ENCODE assay signal across 21 mouse cellular contexts in genomic region chr14:105225790-105226189, GRCm38 (mm10). TPM values are rescaled to one million over a fixed set of nuclear protein-coding genes. Genes with fewer than 3 reads are reported as not detected.
DNase-seq lines count a peak whose midpoint lies in the region; TF ChIP-seq lines count a peak whose summit lies in the region.
"Had no signal": no experiment of that assay in that cellular context is flagged by ENCODE, and none has a peak within 500 bp of the region (broad histone marks: within the 10 kb centered on the region; RNA-seq: fewer than 3 reads in every experiment).

No protein-coding gene starts in this region.

- H3K4me2 ChIP-seq in CH12.LX (ENCODE audit: insufficient read depth, low read depth, poor library complexity, severe bottlenecking), result no peak overlapping the region
- H3K4me2 ChIP-seq: heart, embryonic 15.5 days; liver, embryonic 13.5 days; midbrain, embryonic 12.5 days; neural tube, embryonic 12.5 days had no signal

- in situ Hi-C loops in CH12.LX (cut with MboI; ENCODE audit: low pct_ligation_motif_present, low pct_unique_long_range_greater_than_20kb, low sequenced_read_pairs), result no loop called here

- no peaks in the 10 kb centered on the region for H3K36me3 ChIP-seq in CH12.LX (replicated peaks in 1 of 2; ENCODE audit: control insufficient read depth in 1 of 2, insufficient read depth in 1 of 2, low read length in 1 of 2)
- H3K36me3 ChIP-seq in MEL (ENCODE audit: control insufficient read depth in 1 of 2, insufficient read depth in 2 of 2, low read length in 2 of 2), result no peaks in the 10 kb centered on the region
- H3K36me3 ChIP-seq in splenic B cell, adult 2 months (ENCODE audit: control insufficient read depth, insufficient read depth, low read length, poor library complexity, severe bottlenecking), result no peaks in the 10 kb centered on the region
- H3K36me3 ChIP-seq: forebrain, embryonic 10.5 days; heart, embryonic 15.5 days; liver, embryonic 13.5 days; midbrain, embryonic 12.5 days; neural tube, embryonic 12.5 days had no signal

- dilution Hi-C loops in CH12.LX (cut with MboI; ENCODE audit: extremely low pct_ligation_motif_present, extremely low pct_unique_long_range_greater_than_20kb, low sequenced_read_pairs), result no loop called here

- TF ChIP-seq EP300 in CH12.LX (IDR thresholded peaks at IDR 0.05; ENCODE audit: low read length) (no peak), MEL (IDR thresholded peaks at IDR 0.05; ENCODE audit: low read depth in 1 of 2, low read length in 2 of 2) (no peak)

- TF ChIP-seq CTCF in layer of hippocampus, adult 2 months (conservative IDR thresholded peaks at IDR 0.05), result peak; percentile 44
- TF ChIP-seq CTCF in CH12.LX (conservative IDR thresholded peaks at IDR 0.05 in 1 of 2, IDR thresholded peaks at IDR 0.05 in 1 of 2; ENCODE audit: low read depth in 2 of 2, low read length in 2 of 2), result peak in 1 of 2 experiments; percentile 66; a peak in 2 of 4 replicates
- peak in 2 of 3 experiments; percentile 18 to 52; a peak in 3 of 6 replicates for TF ChIP-seq CTCF in MEL (IDR thresholded peaks at IDR 0.05 in 2 of 3, conservative IDR thresholded peaks at IDR 0.05 in 1 of 3; ENCODE audit: control insufficient read depth in 1 of 3, insufficient read depth in 1 of 3, low read depth in 2 of 3, low read length in 3 of 3, poor library complexity in 1 of 3, severe bottlenecking in 1 of 3)

- no peak overlapping the region for H3K27ac ChIP-seq in layer of hippocampus, adult 2 months
- H3K27ac ChIP-seq in CH12.LX (ENCODE audit: insufficient read depth, low read depth), result no peak overlapping the region
- H3K27ac ChIP-seq in MEL (ENCODE audit: control insufficient read depth, low read depth, low read length), result no peak overlapping the region
- H3K27ac ChIP-seq: forebrain, embryonic 10.5 days; heart, embryonic 15.5 days; liver, embryonic 13.5 days; midbrain, embryonic 12.5 days; neural tube, embryonic 12.5 days had no signal

- no peak for DNase-seq in layer of hippocampus, adult 2 months (ENCODE audit: low spot score in 2 of 2)
- no peak for DNase-seq in layer of hippocampus, adult 9-11 months
- DNase-seq in CH12.LX (ENCODE audit: extremely low read depth), result no peak
- DNase-seq in MEL (ENCODE audit: low read depth, low spot score), result peak; percentile 12
- DNase-seq in splenic B cell, adult 2 months (ENCODE audit: low read depth, low spot score), result peak; percentile 3
- no peak for DNase-seq in cerebellum, postnatal 10 days
- no peak for DNase-seq in B cell, adult 2 months
- DNase-seq: adrenal gland, postnatal 25 days; cerebellum, adult 11-12 months; cerebellum, postnatal 36 days; gastrocnemius, postnatal 10 days; heart, adult 11 months; kidney, adult 2 months; kidney, postnatal 25 days; liver, embryonic 13.5 days; lung, postnatal 10 days; thymus, adult 18-20 months had no signal

- TF ChIP-seq RAD21 in CH12.LX (IDR thresholded peaks at IDR 0.05; ENCODE audit: low read depth, low read length) (peak; percentile 12), MEL (IDR thresholded peaks at IDR 0.05; ENCODE audit: low read depth, low read length) (peak; percentile 27)

- H3K9me3 ChIP-seq in CH12.LX (replicated peaks; ENCODE audit: low read length) (no peaks in the 10 kb centered on the region), MEL (replicated peaks; ENCODE audit: insufficient read depth, low read length) (no peaks in the 10 kb centered on the region)
- H3K9me3 ChIP-seq: forebrain, embryonic 10.5 days; heart, embryonic 15.5 days; liver, embryonic 13.5 days; midbrain, embryonic 12.5 days; neural tube, embryonic 12.5 days had no signal

- TF ChIP-seq POLR2A in CH12.LX (IDR thresholded peaks at IDR 0.05; ENCODE audit: low read depth, low read length), result no peak
- TF ChIP-seq POLR2A in MEL (IDR thresholded peaks at IDR 0.05; ENCODE audit: control insufficient read depth in 1 of 2, insufficient read depth in 1 of 2, low read depth in 1 of 2, low read length in 2 of 2, poor library complexity in 1 of 2), result no peak

- H3K27me3 ChIP-seq in CH12.LX (replicated peaks) (no peaks in the 10 kb centered on the region), MEL (ENCODE audit: control insufficient read depth in 1 of 2, insufficient read depth in 2 of 2, low read length in 2 of 2) (no peaks in the 10 kb centered on the region)
- no peaks in the 10 kb centered on the region for H3K27me3 ChIP-seq in splenic B cell, adult 2 months (ENCODE audit: control insufficient read depth, insufficient read depth, low read length, poor library complexity, severe bottlenecking)
- H3K27me3 ChIP-seq: heart, embryonic 15.5 days; liver, embryonic 13.5 days; midbrain, embryonic 12.5 days; neural tube, embryonic 12.5 days had no signal

- H3K4me1 ChIP-seq in CH12.LX (ENCODE audit: control insufficient read depth in 1 of 2, insufficient read depth in 2 of 2) (peaks cover 4 to 7% of the 10 kb centered on the region in 2 experiments; a peak in 2 of 4 replicates), MEL (ENCODE audit: control insufficient read depth in 1 of 2, insufficient read depth in 2 of 2, low read length in 2 of 2) (peaks cover 0 to 2% of the 10 kb centered on the region in 2 experiments; a peak in 1 of 4 replicates)
- H3K4me1 ChIP-seq: forebrain, embryonic 10.5 days; heart, embryonic 15.5 days; liver, embryonic 13.5 days; midbrain, embryonic 12.5 days; neural tube, embryonic 12.5 days had no signal

- H3K79me2 ChIP-seq in CH12.LX (replicated peaks; ENCODE audit: control insufficient read depth, extremely low read depth, insufficient read depth, poor library complexity, severe bottlenecking), result no peaks in the 10 kb centered on the region
- no peaks in the 10 kb centered on the region for H3K79me2 ChIP-seq in MEL (ENCODE audit: control insufficient read depth, insufficient read depth, low read length, poor library complexity)

- H3K9ac ChIP-seq in CH12.LX (ENCODE audit: insufficient read depth, low read depth) (no peak overlapping the region), MEL (ENCODE audit: control insufficient read depth, low read depth, low read length, poor library complexity, severe bottlenecking) (no peak overlapping the region)
- H3K9ac ChIP-seq: heart, embryonic 15.5 days; liver, embryonic 13.5 days; midbrain, embryonic 12.5 days; neural tube, embryonic 12.5 days had no signal

- H3K4me3 ChIP-seq in layer of hippocampus, adult 2 months, result no peak overlapping the region
- H3K4me3 ChIP-seq in CH12.LX (replicated peaks in 1 of 3; ENCODE audit: low read depth in 2 of 3, low read length in 2 of 3, poor library complexity in 1 of 3) (no peak overlapping the region), MEL (ENCODE audit: control insufficient read depth in 1 of 2, insufficient read depth in 1 of 2, low read depth in 2 of 2, low read length in 2 of 2) (no peak overlapping the region)
- H3K4me3 ChIP-seq: forebrain, embryonic 10.5 days; heart, embryonic 15.5 days; liver, embryonic 13.5 days; midbrain, embryonic 12.5 days; neural tube, embryonic 12.5 days had no signal

TF ChIP-seq in CH12.LX, 34 proteins besides CTCF, POLR2A, EP300 and RAD21:
- no peak for TF ChIP-seq USF1 (IDR thresholded peaks at IDR 0.05; ENCODE audit: low read depth, low read length)
- TF ChIP-seq SMC3 (IDR thresholded peaks at IDR 0.05; ENCODE audit: low read depth, low read length), result peak; percentile 27; the same call in 1 of the 2 replicates
- no peak for TF ChIP-seq MEF2A (IDR thresholded peaks at IDR 0.05; ENCODE audit: borderline replicate concordance, low read depth, low read length)
- no peak for TF ChIP-seq ETS1 (conservative IDR thresholded peaks at IDR 0.05; ENCODE audit: low read depth, low read length)

TF ChIP-seq in MEL, 35 proteins besides CTCF, POLR2A, EP300 and RAD21 (continues in another document):
- TF ChIP-seq KAT2A (conservative IDR thresholded peaks at IDR 0.05; ENCODE audit: low read depth, low read length) (no peak), MYC (IDR thresholded peaks at IDR 0.05; ENCODE audit: low read depth, low read length) (0 out of 2 replicates have a peak, but pooled peaks have one; percentile 34), TBP (IDR thresholded peaks at IDR 0.05; ENCODE audit: low read depth, low read length) (no peak), SMC3 (IDR thresholded peaks at IDR 0.05; ENCODE audit: low read depth, low read length) (peak; percentile 26; the same call in 1 of the 2 replicates), ELF1 (IDR thresholded peaks at IDR 0.05; ENCODE audit: low read depth, low read length) (no peak), HCFC1 (IDR thresholded peaks at IDR 0.05; ENCODE audit: low read depth, low read length) (no peak), MXI1 (IDR thresholded peaks at IDR 0.05; ENCODE audit: low read depth, low read length) (no peak), MYB (IDR thresholded peaks at IDR 0.05; ENCODE audit: low read depth, low read length) (no peak), MEF2A (IDR thresholded peaks at IDR 0.05; ENCODE audit: extremely low read depth, insufficient replicate concordance, low read depth, low read length, poor library complexity, severe bottlenecking) (no peak), MAX (IDR thresholded peaks at IDR 0.05; ENCODE audit: low read length) (no peak), ZKSCAN1 (IDR thresholded peaks at IDR 0.05; ENCODE audit: low read depth, low read length) (no peak), CHD2 (IDR thresholded peaks at IDR 0.05; ENCODE audit: low read length) (no peak), USF2 (IDR thresholded peaks at IDR 0.05; ENCODE audit: borderline replicate concordance in 1 of 2, insufficient read depth in 1 of 2, low read depth in 1 of 2, low read length in 2 of 2) (no peak), GATA1 (IDR thresholded peaks at IDR 0.05; ENCODE audit: low read depth, low read length) (no peak), MAZ (IDR thresholded peaks at IDR 0.05; ENCODE audit: low read depth, low read length) (no peak), CHD1 (IDR thresholded peaks at IDR 0.05; ENCODE audit: low read depth, low read length) (no peak), BHLHE40 (IDR thresholded peaks at IDR 0.05; ENCODE audit: borderline replicate concordance, low read depth, low read length) (no peak)

RNA-seq across cellular contexts. Expression of gene Ndfip2, which starts 32.6 kb away (rescaled TPM):
- total RNA-seq in layer of hippocampus, adult 2 months (2021), result 10 to 100 TPM; 80.1 to 82.4 TPM
- total RNA-seq in CH12.LX (2012; rRNA removed) (12.6 and 14.1 TPM in 2 replicates), CH12.LX (2014; rRNA removed) (49.4 and 49.6 TPM in 2 replicates), MEL (2012; rRNA removed) (13.7 and 16.6 TPM in 2 replicates)
- polyA plus RNA-seq in CH12.LX (2012; ENCODE audit: insufficient read length, low read depth) (18.0 and 19.0 TPM in 2 replicates), MEL (2012; ENCODE audit: insufficient read depth in 1 of 2, insufficient read length in 2 of 2, low read depth in 1 of 2, low replicate concordance in 2 of 2, missing spikeins in 1 of 2) (10 to 100 TPM in 1 of 2 experiments, not detected in 1; 26.3 TPM)

RNA-seq across cellular contexts. Expression of gene Rbm26, which starts 48.7 kb away (rescaled TPM):
- total RNA-seq in layer of hippocampus, adult 2 months (2021), result 10 to 100 TPM; 58.6 to 67.0 TPM
- total RNA-seq in CH12.LX (2012; rRNA removed) (27.9 and 32.5 TPM in 2 replicates), CH12.LX (2014; rRNA removed) (50.6 and 57.9 TPM in 2 replicates), MEL (2012; rRNA removed) (27.2 and 27.7 TPM in 2 replicates)
- polyA plus RNA-seq in CH12.LX (2012; ENCODE audit: insufficient read length, low read depth) (71.4 and 73.5 TPM in 2 replicates), MEL (2012; ENCODE audit: insufficient read depth in 1 of 2, insufficient read length in 2 of 2, low read depth in 1 of 2, low replicate concordance in 2 of 2, missing spikeins in 1 of 2) (10 to 100 TPM; 47.8 to 55.9 TPM)

Comparison
In these comparisons a context has a peak if more than half of its experiments do, and no peak if none do; other contexts are left out.
1. DNase-seq: peak in MEL (single experiment) and splenic B cell, adult 2 months (single experiment); none in layer of hippocampus, adult 2 months (0 of 2), layer of hippocampus, adult 9-11 months (single experiment), CH12.LX (single experiment), cerebellum, postnatal 10 days (0 of 2) and B cell, adult 2 months (0 of 2).